Mouse (Mus musculus) embryo, embryonic 11.5 days (tissue): ENCODE measurements around the gene Scnm1.
"Not testable (repeated sequence)": the region's sequence is repeated elsewhere in the genome, so short reads cannot be mapped to it uniquely, and the experiment has no call there.

Experiments used
- DNase-seq: peaks from one replicate; pipeline ENCODE4 v3.0.0-alpha.2; 2012; ENCODE audit warnings: low read depth, low spot score

Gene Scnm1

GRCm38 (mm10) chr3:95147924-95148323, 14.1 kb upstream of the Scnm1 start:
- DNase-seq, result no peak

GRCm38 (mm10) chr3:95142617-95143011, 8.8 kb upstream of the Scnm1 start:
- peak; percentile 66 for DNase-seq

GRCm38 (mm10) chr3:95141952-95142616, 8.3 kb upstream of the Scnm1 start, which contains the start of gene Tnfaip8l2:
Tnfaip8l2 (minus strand) TSS chr3:95142360.
- no peak for DNase-seq

GRCm38 (mm10) chr3:95141474-95141873, 7.7 kb upstream of the Scnm1 start:
- no peak for DNase-seq

GRCm38 (mm10) chr3:95140795-95141194, 7.0 kb upstream of the Scnm1 start:
- DNase-seq, result no peak

- no peak for DNase-seq
Measured at GRCm38 (mm10) chr3:95140289-95140595, 6.4 kb upstream of the Scnm1 start.

- no peak for DNase-seq
Measured at GRCm38 (mm10) chr3:95139586-95140288, 5.9 kb upstream of the Scnm1 start.

- no peak for DNase-seq
Measured at GRCm38 (mm10) chr3:95136336-95136735, 2.5 kb upstream of the Scnm1 start.

- no peak for DNase-seq
Measured at GRCm38 (mm10) chr3:95135433-95136052, 1.7 kb upstream of the Scnm1 start.

GRCm38 (mm10) chr3:95135023-95135422, 1.2 kb upstream of the Scnm1 start:
- no peak for DNase-seq

- DNase-seq, result not testable (repeated sequence)
Measured at GRCm38 (mm10) chr3:95134133-95134532, 322 bp upstream of the Scnm1 start.

GRCm38 (mm10) chr3:95133176-95133575, 635 bp downstream of the Scnm1 start:
- no peak for DNase-seq

GRCm38 (mm10) chr3:95132389-95132788, 1.4 kb downstream of the Scnm1 start:
- DNase-seq, result not testable (repeated sequence)

GRCm38 (mm10) chr3:95130081-95130480, 3.7 kb downstream of the Scnm1 start:
- no peak for DNase-seq

- no peak for DNase-seq
Measured at GRCm38 (mm10) chr3:95129226-95129651, 4.6 kb downstream of the Scnm1 start.

- no peak for DNase-seq
Measured at GRCm38 (mm10) chr3:95124972-95125371, 8.8 kb downstream of the Scnm1 start.

- no peak for DNase-seq
Measured at GRCm38 (mm10) chr3:95124246-95124645, 9.6 kb downstream of the Scnm1 start, which contains the start of gene Tmod4. Tmod4 (plus strand) TSS chr3:95124476.

- no peak for DNase-seq
Measured at GRCm38 (mm10) chr3:95121580-95121979, 12.2 kb downstream of the Scnm1 start.

- DNase-seq, result no peak
Measured at GRCm38 (mm10) chr3:95117751-95118150, 16.1 kb downstream of the Scnm1 start.

- DNase-seq, result no peak
Measured at GRCm38 (mm10) chr3:95112760-95113159, 21.1 kb downstream of the Scnm1 start.

- peak; percentile 85 for DNase-seq
Measured at GRCm38 (mm10) chr3:95110911-95111726, 22.7 kb downstream of the Scnm1 start, which contains the start of gene Vps72. Vps72 (plus strand) TSS chr3:95111022.

GRCm38 (mm10) chr3:95107898-95108297, 25.9 kb downstream of the Scnm1 start:
- DNase-seq, result no peak
